Comparison of ENCODE assay signal across 19 mouse cellular contexts in genomic region chr13:69182478-69182877, GRCm38 (mm10).
A peak's percentile ranks its signal among the peaks of the same experiment; 100 is the strongest.
DNase-seq lines count a peak whose midpoint lies in the region; ATAC-seq lines count a peak whose summit lies in the region.
"Had no signal": no experiment of that assay in that cellular context is flagged by ENCODE, and none has a peak within 500 bp of the region (broad histone marks: within the 10 kb centered on the region; RNA-seq: fewer than 3 reads in every experiment).

No protein-coding gene starts in this region.

- intact Hi-C loops in heart, postnatal 14 days (cut with DNase I), result no loop called here

- H3K36me3 ChIP-seq in midbrain, embryonic 11.5 days (ENCODE audit: control insufficient read depth, insufficient read depth, low read length), result no peaks in the 10 kb centered on the region
- H3K36me3 ChIP-seq in midbrain, embryonic 13.5 days, result no peaks in the 10 kb centered on the region
- H3K36me3 ChIP-seq: G1E had no signal

- no peak overlapping the region for H3K27ac ChIP-seq in midbrain, embryonic 11.5 days (ENCODE audit: low read depth, low read length)
- no peak overlapping the region for H3K27ac ChIP-seq in midbrain, embryonic 13.5 days

- WGBS in midbrain, embryonic 11.5 days, result 88% methylated on average over 3 of the region's 3 CpGs
- WGBS in midbrain, embryonic 13.5 days, result 96% methylated on average over 3 of the region's 3 CpGs

- no peaks in the 10 kb centered on the region for H3K27me3 ChIP-seq in midbrain, embryonic 11.5 days (ENCODE audit: control insufficient read depth, insufficient read depth, low read length)
- no peaks in the 10 kb centered on the region for H3K27me3 ChIP-seq in midbrain, embryonic 13.5 days
- H3K27me3 ChIP-seq: CH12.LX, Patski had no signal

- no peak overlapping the region for H3K4me2 ChIP-seq in midbrain, embryonic 11.5 days
- no peak overlapping the region for H3K4me2 ChIP-seq in midbrain, embryonic 13.5 days (replicated peaks)

- H3K4me3 ChIP-seq in midbrain, embryonic 11.5 days (ENCODE audit: low read depth, low read length), result no peak overlapping the region
- no peak overlapping the region for H3K4me3 ChIP-seq in midbrain, embryonic 13.5 days (replicated peaks)

- no peak for ATAC-seq in midbrain, embryonic 11.5 days (ENCODE audit: low FRiP score)
- ATAC-seq in midbrain, embryonic 13.5 days, result no peak
- ATAC-seq: activated CD4-positive, CD25-positive, alpha-beta regulatory T cell, adult 4 months; CD4-positive, CD25-positive, alpha-beta regulatory T cell, adult 4 months; Patski had no signal

- H3K9me3 ChIP-seq in midbrain, embryonic 11.5 days (ENCODE audit: control insufficient read depth, low read length), result no peaks in the 10 kb centered on the region
- H3K9me3 ChIP-seq in midbrain, embryonic 13.5 days, result no peaks in the 10 kb centered on the region

- DNase-seq in heart, adult 11 months, result peak; percentile 77
- DNase-seq in heart, postnatal 14 days, result no peak
- peak; percentile 72 for DNase-seq in midbrain, embryonic 11.5 days (ENCODE audit: low spot score, missing footprints)
- DNase-seq: adrenal gland, adult 2 months; adrenal gland, adult 8-10 months; adrenal gland, postnatal 10 days; adrenal gland, postnatal 14 days; adrenal gland, postnatal 25 days; adrenal gland, postnatal 36 days; B cell, adult 2 months; cerebellum, adult 11 months; cerebellum, adult 11-12 months; cerebellum, adult 18-20 months had no signal

- no peak overlapping the region for H3K9ac ChIP-seq in midbrain, embryonic 11.5 days (ENCODE audit: low read length)
- no peak overlapping the region for H3K9ac ChIP-seq in midbrain, embryonic 13.5 days (replicated peaks)

- H3K4me1 ChIP-seq in midbrain, embryonic 11.5 days (ENCODE audit: control insufficient read depth, insufficient read depth, low read length), result no peaks in the 10 kb centered on the region
- H3K4me1 ChIP-seq in midbrain, embryonic 13.5 days (replicated peaks), result no peaks in the 10 kb centered on the region

Comparison
In these comparisons a context has a peak if more than half of its experiments do, and no peak if none do; other contexts are left out.
1. DNase-seq: peak in heart, adult 11 months (single experiment) and midbrain, embryonic 11.5 days (single experiment); none in heart, postnatal 14 days (0 of 2).